Mouse (Mus musculus) thymus, postnatal 25 days (tissue): ENCODE measurements around the gene Ttc1.

Experiments
- DNase-seq: peaks from one replicate; pipeline ENCODE4 v3.0.0; 2022

Gene Ttc1

GRCm38 (mm10) chr11:43747233-43748226 lies at the start of gene Ttc1:
Gene Ttc1 (minus strand): TSS chr11:43748008.
- peak; percentile 96 for DNase-seq

- no peak for DNase-seq
Observed at GRCm38 (mm10) chr11:43795992-43796391, 48.2 kb upstream of the Ttc1 start.

- no peak for DNase-seq
Observed at GRCm38 (mm10) chr11:43790446-43790845, 42.6 kb upstream of the Ttc1 start.

- peak; percentile 37 for DNase-seq
Observed at GRCm38 (mm10) chr11:43783772-43784171, 36.0 kb upstream of the Ttc1 start.

- no peak for DNase-seq
Observed at GRCm38 (mm10) chr11:43783106-43783505, 35.3 kb upstream of the Ttc1 start.

GRCm38 (mm10) chr11:43779551-43779950 lies 31.7 kb upstream of the Ttc1 start:
- DNase-seq: no peak

GRCm38 (mm10) chr11:43776324-43776694 lies 28.5 kb upstream of the Ttc1 start:
- no peak for DNase-seq

- no peak for DNase-seq
Observed at GRCm38 (mm10) chr11:43775469-43776323, 27.9 kb upstream of the Ttc1 start.

GRCm38 (mm10) chr11:43773725-43774124 lies 25.9 kb upstream of the Ttc1 start:
- DNase-seq: no peak

- DNase-seq: no peak
Observed at GRCm38 (mm10) chr11:43770110-43770509, 22.3 kb upstream of the Ttc1 start.

- DNase-seq: no peak
Observed at GRCm38 (mm10) chr11:43767749-43768148, 19.9 kb upstream of the Ttc1 start.

GRCm38 (mm10) chr11:43766922-43767648 lies 19.3 kb upstream of the Ttc1 start:
- peak; percentile 83 for DNase-seq

GRCm38 (mm10) chr11:43758436-43758835 lies 10.6 kb upstream of the Ttc1 start:
- no peak for DNase-seq

- DNase-seq: no peak
Observed at GRCm38 (mm10) chr11:43755411-43755810, 7.6 kb upstream of the Ttc1 start.

- DNase-seq: no peak
Observed at GRCm38 (mm10) chr11:43754568-43754967, 6.8 kb upstream of the Ttc1 start.

- no peak for DNase-seq
Observed at GRCm38 (mm10) chr11:43751542-43751941, 3.7 kb upstream of the Ttc1 start.

- no peak for DNase-seq
Observed at GRCm38 (mm10) chr11:43728737-43729301, 19.0 kb downstream of the Ttc1 start.

GRCm38 (mm10) chr11:43727796-43728195 lies 20.0 kb downstream of the Ttc1 start:
- DNase-seq: no peak

- DNase-seq: no peak
Observed at GRCm38 (mm10) chr11:43723411-43723810, 24.4 kb downstream of the Ttc1 start.

- no peak for DNase-seq
Observed at GRCm38 (mm10) chr11:43712178-43712577, 35.6 kb downstream of the Ttc1 start.

GRCm38 (mm10) chr11:43708409-43708808 lies 39.4 kb downstream of the Ttc1 start:
- DNase-seq: no peak

GRCm38 (mm10) chr11:43705751-43706150 lies 42.1 kb downstream of the Ttc1 start:
- no peak for DNase-seq

GRCm38 (mm10) chr11:43703552-43703951 lies 44.3 kb downstream of the Ttc1 start:
- DNase-seq: no peak
